Mouse (Mus musculus) frontal cortex, adult (tissue): ENCODE results near the gene Sit1.

ENCODE experiments used
- ATAC-seq: cut with Nextera tagmentation; 2 replicates; pipeline ENCODE4 v1.9.2; 2017; ENCODE audit warnings: mild to moderate bottlenecking, moderate library complexity, mixed read lengths; ENCODE audit not compliant: low TSS enrichment

The Sit1 gene

GRCm38 (mm10) chr4:43470301-43470700, 13.2 kb downstream of the Sit1 start:
- no peak for ATAC-seq

- ATAC-seq = no peak
These were observed 16.7 kb downstream of the Sit1 start for GRCm38 (mm10) chr4:43466872-43467271.

GRCm38 (mm10) chr4:43465935-43466334, 17.6 kb downstream of the Sit1 start:
- no peak for ATAC-seq

DNA sequence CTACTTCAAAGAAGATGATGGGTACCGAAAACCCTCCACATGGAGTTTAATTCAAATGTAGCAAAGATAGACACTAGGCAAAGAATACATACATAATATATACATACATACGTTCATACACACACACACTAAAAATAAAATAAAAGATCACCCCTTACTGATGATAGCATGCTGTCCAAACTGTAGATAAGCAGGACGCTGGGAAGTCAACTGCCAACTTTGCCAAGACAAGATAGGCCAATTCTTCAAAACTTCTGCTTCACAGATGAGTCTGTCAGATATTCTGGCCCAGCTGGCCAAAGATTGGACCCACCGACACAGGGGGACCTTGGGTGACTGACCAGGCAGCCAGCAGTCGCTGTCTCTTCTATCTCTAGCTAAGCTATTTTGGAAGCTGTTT, 20.4 kb downstream of the Sit1 start:
- no peak for ATAC-seq

DNA sequence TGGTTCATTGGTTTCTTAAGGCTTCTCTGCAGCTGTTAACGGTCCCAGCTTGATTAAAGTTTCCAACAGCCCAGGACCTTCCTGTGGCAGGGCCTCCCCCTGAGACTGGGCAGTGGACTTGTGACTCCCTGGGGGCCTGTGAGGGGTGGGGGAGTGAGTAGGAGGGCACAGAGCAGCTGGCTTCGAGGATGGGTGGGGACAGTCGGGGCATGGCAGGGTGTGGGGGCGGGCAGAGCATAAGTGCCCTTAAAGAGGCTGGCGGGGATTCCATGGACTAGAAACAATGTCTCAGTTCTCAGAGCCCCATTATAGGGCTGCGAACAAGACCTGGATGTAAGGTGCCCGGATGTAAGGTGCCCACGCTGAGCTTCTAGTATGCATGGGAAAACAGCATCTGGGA, 26.4 kb downstream of the Sit1 start:
- no peak for ATAC-seq

DNA sequence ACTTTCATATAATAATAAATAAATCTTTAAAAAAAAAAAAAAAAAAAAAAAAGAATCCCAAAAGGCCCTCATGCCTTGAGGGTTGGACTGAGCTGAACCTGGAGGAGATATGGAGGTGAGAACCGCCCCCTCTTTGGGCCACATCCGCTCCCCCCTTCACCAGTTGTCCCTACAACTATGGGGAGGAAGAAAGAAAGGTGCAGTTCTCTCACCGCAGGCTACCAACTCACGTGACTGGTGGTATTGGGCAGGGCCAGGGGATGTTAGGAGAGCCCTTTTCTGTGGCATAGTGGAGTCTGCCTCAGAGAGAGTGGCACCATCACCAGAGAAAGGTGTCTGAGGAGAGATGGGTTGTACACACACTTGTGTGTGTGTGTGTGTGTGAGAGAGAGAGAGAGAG, 27.1 kb downstream of the Sit1 start:
- ATAC-seq = no peak

DNA sequence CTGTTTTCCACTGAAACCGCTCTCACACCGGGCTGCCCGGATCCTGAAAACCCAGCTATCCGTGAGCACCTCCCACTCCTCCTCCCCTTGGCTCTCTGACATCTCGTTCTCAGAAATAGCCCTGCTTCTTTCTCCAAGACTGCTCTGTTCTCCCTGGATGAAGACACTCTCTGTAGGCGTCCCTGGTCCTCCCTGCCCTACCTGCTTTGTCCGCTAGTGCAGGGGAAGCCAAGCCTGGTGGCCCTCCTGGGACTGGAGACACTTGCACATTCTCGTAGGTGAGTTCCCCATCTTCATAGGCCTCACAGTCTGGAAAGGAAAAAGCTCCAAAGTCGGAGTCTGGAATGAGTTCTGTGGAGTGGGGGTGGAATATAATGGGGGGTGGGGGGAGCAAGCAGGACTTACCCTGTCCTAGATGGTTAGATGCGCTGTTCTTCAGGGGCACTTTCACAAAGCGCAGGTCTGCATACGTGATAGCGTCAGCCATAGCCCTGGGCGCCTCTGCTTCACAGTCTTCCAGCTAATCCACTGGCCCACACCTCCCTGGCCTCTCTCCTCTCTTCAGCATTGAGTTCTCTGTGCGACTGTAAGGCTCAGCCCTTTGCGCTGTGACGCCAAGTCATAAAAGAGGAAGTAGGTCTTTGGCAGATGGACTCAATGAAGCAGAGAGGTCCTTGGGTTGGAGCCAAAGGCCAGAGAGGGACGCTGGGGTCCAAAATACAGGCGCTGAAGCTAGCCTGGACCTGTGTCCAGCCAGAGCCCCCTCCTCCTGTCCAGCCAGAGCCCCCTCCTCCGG, 29.3 kb downstream of the Sit1 start, which contains the start of gene Cd72:
Gene Cd72, minus strand, starts transcription at position 588 of the 796 bp plus-strand sequence.
- ATAC-seq = peak; percentile 72

GRCm38 (mm10) chr4:43453413-43453812, 30.1 kb downstream of the Sit1 start:
- ATAC-seq = no peak

GRCm38 (mm10) chr4:43452315-43452714, 31.2 kb downstream of the Sit1 start:
- ATAC-seq = no peak

DNA sequence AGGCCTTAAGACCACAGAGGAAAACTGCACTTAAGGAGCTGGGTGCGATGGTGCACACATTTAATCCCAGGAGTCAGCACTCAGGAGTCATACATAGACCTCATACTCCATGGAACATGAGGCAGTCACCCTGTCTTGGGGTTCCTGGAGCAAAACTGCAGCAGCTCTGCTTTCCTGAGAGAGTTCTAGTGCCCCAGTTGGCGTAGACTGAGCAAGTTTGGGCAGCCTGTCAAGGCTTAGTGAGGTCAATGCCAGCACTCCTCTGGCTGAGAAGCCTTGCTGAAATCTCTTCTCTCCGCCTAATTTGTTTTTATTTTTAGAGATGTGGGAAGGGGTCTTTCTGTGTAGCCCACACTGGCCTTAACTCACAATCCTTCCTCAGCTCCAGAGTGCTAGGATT, 35.0 kb downstream of the Sit1 start:
- no peak for ATAC-seq

- ATAC-seq = no peak
These were observed 36.3 kb downstream of the Sit1 start for GRCm38 (mm10) chr4:43447251-43447650.

GRCm38 (mm10) chr4:43443511-43443910, 40.0 kb downstream of the Sit1 start:
- peak; percentile 1; the same call in 1 of the 2 replicates for ATAC-seq

DNA sequence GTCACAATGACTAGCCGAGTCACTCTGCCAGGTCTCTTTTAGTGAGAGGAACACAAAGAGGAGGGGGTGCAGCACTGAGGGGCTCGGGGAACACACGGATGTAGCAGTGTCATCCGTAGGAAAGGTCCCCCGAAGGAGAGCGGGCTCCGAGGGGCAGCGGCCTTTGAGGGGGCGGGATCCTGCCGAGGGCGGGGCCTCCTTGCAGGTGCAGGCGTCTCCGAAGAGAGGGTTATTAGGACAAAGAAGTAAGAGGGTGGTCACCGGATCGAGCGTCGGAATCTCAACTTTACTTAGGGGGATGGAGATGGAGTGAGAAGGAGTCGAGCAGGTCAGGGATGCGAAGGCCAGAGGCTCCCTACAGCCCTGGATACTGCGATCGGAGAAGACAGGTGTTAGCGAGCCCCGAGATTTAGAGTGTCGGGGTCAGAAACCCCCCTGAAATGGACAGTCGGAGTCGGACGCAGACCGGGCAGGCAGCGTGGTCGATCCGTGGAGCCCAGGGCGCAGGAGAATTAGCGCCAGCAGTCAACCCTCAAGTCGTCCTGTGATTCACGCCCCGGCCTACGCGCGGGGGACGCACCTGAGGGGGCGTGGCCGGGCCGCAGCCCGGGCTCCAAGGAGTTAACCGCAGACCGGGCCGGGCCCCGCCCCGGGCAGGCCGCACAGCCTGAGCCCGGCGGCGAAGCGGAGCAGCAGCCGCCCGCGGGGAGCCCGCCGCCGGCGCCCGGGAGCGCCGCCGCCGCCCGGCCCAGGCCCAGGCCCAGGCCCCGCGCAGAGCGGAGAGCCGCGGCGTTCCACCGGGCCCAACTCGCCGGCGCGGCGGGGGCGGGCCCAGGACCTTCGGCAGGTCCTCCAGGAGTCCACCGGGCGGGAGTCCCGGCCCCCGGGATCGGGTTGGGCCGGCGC, 40.8 kb downstream of the Sit1 start:
- ATAC-seq = peak; percentile 58

DNA sequence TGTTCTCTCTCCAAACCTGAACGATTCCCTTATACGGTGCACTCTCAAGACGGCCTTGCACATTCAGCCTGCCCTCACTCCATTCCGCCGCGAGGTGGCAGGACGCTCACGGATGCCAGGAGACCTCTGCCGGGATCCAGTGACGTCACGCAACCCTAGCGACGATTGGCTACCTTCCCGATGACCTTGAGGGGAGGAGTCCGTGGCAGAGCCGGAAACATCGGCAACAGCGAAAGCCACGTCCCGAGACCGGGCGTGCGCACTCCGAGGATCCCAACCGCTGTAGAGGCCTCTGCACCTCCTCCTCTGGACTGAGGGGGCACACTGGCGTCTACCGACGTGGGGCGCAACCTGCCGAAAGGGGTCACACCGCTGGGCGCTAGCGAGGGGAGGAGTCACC, 41.5 kb downstream of the Sit1 start:
- ATAC-seq = peak; percentile 82

- ATAC-seq = 0 out of 2 replicates have a peak, but pooled peaks have one; percentile 1
These were observed 41.9 kb downstream of the Sit1 start, which contains the start of gene Tesk1 for GRCm38 (mm10) chr4:43441639-43442038. Gene Tesk1 (plus strand): TSS chr4:43441939.

DNA sequence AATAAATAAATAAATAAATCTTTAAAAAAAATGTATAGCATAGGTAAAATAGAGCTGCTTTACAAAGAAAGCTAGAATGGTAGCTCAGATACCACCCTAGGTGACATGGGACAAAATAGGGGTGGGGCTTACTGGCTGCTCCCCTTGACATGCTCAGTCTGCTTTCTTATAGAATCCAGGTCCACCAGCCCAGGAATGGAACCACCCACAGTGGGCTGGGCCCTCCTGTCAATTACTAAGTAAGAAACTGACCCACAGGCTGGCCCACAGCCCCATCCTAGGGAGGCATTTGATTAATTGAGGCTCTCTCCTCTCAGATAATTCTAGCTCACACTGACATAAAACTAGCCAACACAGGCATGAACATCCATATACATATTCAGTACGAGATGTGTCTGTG, 50.7 kb downstream of the Sit1 start:
- no peak for ATAC-seq
